Mouse (Mus musculus) G1E (cell line): ENCODE measurements around the gene Efna3. TPM values are rescaled to one million over a fixed set of nuclear protein-coding genes. Genes with fewer than 3 reads are reported as not detected.

Source experiments
- ATAC-seq: 2 replicates; pipeline ENCODE4 v1.8.0; 2016; ENCODE audit warnings: mild to moderate bottlenecking; ENCODE audit not compliant: insufficient number of reproducible peaks, poor library complexity, low FRiP score, severe bottlenecking; ENCODE audit errors: extremely low read depth
- DNase-seq: peaks from one replicate; pipeline ENCODE4 v3.0.0; 2012; ENCODE audit warnings: low spot score
- H3K27me3 ChIP-seq: 2 replicates; pipeline ENCODE4 v1.6.1; 2012; ENCODE audit warnings: mild to moderate bottlenecking, low read length, inconsistent platforms; ENCODE audit not compliant: insufficient read depth
- H3K36me3 ChIP-seq: replicated peaks from 2 replicates; pipeline ENCODE3; 2012; ENCODE audit warnings: mild to moderate bottlenecking, inconsistent platforms
- H3K4me1 ChIP-seq: 2 replicates; pipeline ENCODE4 v1.6.1; 2012; ENCODE audit warnings: low read depth, low read length, inconsistent platforms, mixed read lengths; ENCODE audit not compliant: insufficient read depth
- H3K4me3 ChIP-seq: 2 replicates; pipeline ENCODE4 v1.5.1; 2012; ENCODE audit warnings: low read depth, mild to moderate bottlenecking, inconsistent platforms, low read length, moderate library complexity, mixed read lengths
- H3K9me3 ChIP-seq: replicated peaks from 2 replicates; pipeline ENCODE4 v1.6.1; 2012; ENCODE audit warnings: inconsistent platforms
- CTCF ChIP-seq: IDR thresholded peaks from 2 replicates; pipeline ENCODE4 v1.5.1; 2012; ENCODE audit warnings: low read depth, low read length, inconsistent platforms, mixed read lengths
- GATA1 ChIP-seq: IDR thresholded peaks from 2 replicates; pipeline ENCODE4 v1.6.1; 2012; ENCODE audit warnings: borderline replicate concordance, low read length, inconsistent platforms, mixed read lengths
- GATA2 ChIP-seq: IDR thresholded peaks from 2 replicates; pipeline ENCODE4 v1.6.1; 2012; ENCODE audit warnings: low read depth, low read length, inconsistent platforms, borderline replicate concordance
- POLR2AphosphoS5 ChIP-seq: IDR thresholded peaks from 2 replicates; pipeline ENCODE4 v1.6.1; 2012; ENCODE audit warnings: low read depth, low read length, inconsistent platforms; ENCODE audit not compliant: insufficient replicate concordance
- TAL1 ChIP-seq: conservative IDR thresholded peaks from 2 replicates; pipeline ENCODE4 v1.6.1; 2012; ENCODE audit warnings: low read depth, low read length, inconsistent platforms, mixed read lengths
- polyA plus RNA-seq: library from polyadenylated mRNA; stranded (reverse); fragments of >175 nt; gene quantifications from 2 replicates; pipeline ENCODE4 v1.2.3, GENCODE M21; 2012
- total RNA-seq, 2 experiments: library from RNA; stranded (forward) in 1 of 2; stranded (reverse) in 1 of 2; fragments of 200-1000 nt in 1 of 2; fragments of >200 nt in 1 of 2; fragmentation: Nextera tagmentation in 1 of 2; gene quantifications; 2 replicates each; pipeline ENCODE4 v1.2.3; 2014 to 2017

The Efna3 gene
- total and polyA plus RNA-seq, 3 experiments: not detected

DNA sequence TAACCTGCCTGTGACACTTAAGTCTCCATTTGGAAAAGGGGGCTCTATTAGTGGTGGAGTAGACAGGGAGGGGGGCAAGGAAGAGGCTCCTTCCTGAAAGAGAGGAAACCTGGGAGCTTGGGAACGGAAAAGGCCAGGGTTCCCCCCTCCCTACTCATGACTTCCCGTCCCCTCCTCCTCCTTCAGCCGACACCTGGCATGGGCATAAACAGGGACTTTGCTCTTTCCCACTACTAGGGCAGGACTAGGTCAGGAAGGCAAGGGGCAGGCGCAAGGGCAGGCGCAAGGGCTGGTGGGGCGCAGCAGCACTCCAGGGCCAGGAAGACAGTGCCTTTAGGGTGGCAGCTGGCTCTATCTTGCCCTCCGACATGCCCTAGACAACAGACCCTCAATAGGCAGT is 44.7 kb downstream of the Efna3 start:
- Histone ChIP-seq H3K27me3 (peaks cover 59% of the 10 kb centered on the region), H3K9me3 (no peaks in the 10 kb centered on the region), H3K36me3 (no peaks in the 10 kb centered on the region), H3K4me1 (peaks cover 3% of the 10 kb centered on the region; the same call in 1 of the 2 replicates), H3K4me3 (no peak overlapping the region)
- DNase-seq (no peak), ATAC-seq (no peak)
- no peak for TF ChIP-seq TAL1
- no peak for TF ChIP-seq CTCF
- no peak for TF ChIP-seq POLR2AphosphoS5
- TF ChIP-seq GATA1: no peak
- no peak for TF ChIP-seq GATA2

DNA sequence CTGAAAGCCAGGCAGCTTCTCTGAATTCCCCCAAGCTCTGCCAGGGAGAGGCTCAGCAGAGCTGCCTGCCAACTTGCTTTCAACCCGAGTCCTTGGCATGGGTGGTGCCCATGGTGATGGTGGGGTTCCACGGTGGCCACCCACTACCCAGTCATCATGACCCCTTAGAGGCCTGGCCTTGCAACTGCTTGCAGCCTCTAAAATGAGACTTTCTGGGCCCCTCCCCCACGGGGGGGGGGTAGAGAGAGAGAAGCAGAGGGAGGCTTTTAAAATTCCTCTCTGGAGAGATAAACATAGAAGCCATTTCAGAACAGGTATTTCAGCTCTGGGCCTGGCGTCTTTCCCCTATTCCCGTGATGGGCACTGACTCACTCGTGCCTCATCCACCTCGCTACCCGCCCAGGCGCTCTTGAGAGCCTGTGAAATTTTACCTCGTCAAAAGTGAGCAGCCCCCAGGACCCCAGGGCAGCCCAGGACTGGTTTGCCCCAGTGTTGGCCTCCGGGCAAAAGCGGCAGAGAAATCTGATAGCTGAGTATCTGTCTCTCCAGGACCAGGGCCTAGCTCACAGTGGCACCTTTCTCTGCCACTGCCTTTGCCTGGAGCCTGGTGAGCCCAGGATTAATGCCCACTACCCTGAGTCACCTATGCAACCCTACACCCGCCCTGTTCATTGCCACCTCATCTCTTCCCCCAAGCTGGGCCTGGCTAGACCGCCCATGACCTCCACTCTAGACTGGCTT is 45.3 kb downstream of the Efna3 start:
- no peak overlapping the region for H3K4me3 ChIP-seq
- ATAC-seq (no peak), DNase-seq (no peak)
- H3K9me3 ChIP-seq: no peaks in the 10 kb centered on the region
- peaks cover 61% of the 10 kb centered on the region for H3K27me3 ChIP-seq
- TF ChIP-seq GATA2: no peak
- no peak for TF ChIP-seq POLR2AphosphoS5
- TF ChIP-seq TAL1: no peak
- no peak for TF ChIP-seq GATA1
- peaks cover 3% of the 10 kb centered on the region; the same call in 1 of the 2 replicates for H3K4me1 ChIP-seq
- no peaks in the 10 kb centered on the region for H3K36me3 ChIP-seq

DNA sequence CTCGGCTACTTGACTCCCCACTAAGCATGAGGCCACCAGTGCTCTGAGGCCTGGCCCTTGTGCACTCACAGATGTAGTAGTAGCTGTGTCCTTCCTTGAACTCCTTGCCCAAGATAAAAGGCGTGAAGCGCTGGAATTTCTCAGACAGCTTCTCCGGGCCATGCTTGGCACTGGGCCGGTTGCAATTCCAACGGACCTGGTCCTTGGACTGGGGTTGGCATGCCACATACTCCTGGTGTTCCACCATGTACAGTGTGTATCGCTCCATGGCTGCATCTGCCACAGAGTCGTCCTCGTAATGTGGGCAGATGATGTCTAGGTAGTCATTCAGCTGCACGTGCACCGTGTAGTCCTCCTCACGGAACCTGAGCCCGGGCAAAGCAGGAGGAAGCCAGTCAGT is 46.7 kb downstream of the Efna3 start:
- H3K36me3 ChIP-seq: no peaks in the 10 kb centered on the region
- DNase-seq (no peak), ATAC-seq (no peak)
- no peak overlapping the region for H3K4me3 ChIP-seq
- no peaks in the 10 kb centered on the region for H3K9me3 ChIP-seq
- peaks cover 3% of the 10 kb centered on the region; the same call in 1 of the 2 replicates for H3K4me1 ChIP-seq
- peaks cover 58% of the 10 kb centered on the region for H3K27me3 ChIP-seq
- no peak for TF ChIP-seq GATA1
- TF ChIP-seq GATA2: no peak
- no peak for TF ChIP-seq TAL1
- no peak for TF ChIP-seq POLR2AphosphoS5
- TF ChIP-seq CTCF: no peak

DNA sequence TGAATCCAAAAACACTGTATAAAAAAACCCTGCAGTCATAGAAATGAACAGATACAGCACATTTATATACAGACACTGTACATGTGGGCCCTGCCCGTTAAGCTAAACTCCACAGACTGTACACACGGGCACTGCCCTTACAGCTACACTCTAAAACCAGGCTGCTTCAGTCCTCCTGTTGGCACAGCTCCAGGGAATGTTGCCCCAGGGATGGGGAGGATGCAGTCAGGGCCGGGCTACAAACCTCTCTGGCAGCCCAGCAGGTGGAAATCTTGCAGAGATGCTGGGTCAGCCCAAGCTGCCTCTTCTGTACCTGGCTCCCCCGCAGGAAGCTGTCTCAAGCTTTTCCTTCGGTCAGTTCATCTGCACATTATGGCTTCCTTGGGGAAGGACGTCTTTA is 51.0 kb downstream of the Efna3 start:
- Histone ChIP-seq H3K4me3 (no peak overlapping the region), H3K9me3 (no peaks in the 10 kb centered on the region), H3K36me3 (peaks cover 12% of the 10 kb centered on the region), H3K27me3 (peaks cover 25% of the 10 kb centered on the region), H3K4me1 (peaks cover 3% of the 10 kb centered on the region; the same call in 1 of the 2 replicates)
- TF ChIP-seq POLR2AphosphoS5 (no peak), TAL1 (no peak), GATA1 (no peak), GATA2 (no peak), CTCF (no peak)
- DNase-seq (no peak), ATAC-seq (no peak)

DNA sequence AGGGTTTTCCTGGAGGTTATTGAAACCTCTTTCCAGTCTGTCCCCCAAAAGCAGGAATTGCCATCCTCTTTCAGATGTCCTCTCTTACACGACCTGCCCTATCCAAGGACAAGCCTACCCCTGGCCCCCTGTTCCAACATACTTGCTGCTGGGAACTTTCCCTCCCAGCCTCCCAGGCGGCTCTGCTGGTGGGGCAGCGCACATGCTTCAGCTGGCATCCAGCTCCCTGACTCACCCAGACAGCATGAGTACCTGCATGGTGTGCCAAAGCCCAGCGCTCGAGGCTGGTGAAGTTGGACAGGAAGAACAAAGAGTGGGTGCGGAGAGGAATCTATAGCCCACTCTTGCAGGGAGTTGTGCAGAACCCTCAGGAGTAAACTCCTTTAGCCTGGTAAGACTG is 51.9 kb downstream of the Efna3 start:
- Histone ChIP-seq H3K4me1 (peaks cover 6% of the 10 kb centered on the region), H3K36me3 (peaks cover 12% of the 10 kb centered on the region), H3K4me3 (no peak overlapping the region), H3K9me3 (no peaks in the 10 kb centered on the region), H3K27me3 (peaks cover 27% of the 10 kb centered on the region)
- TF ChIP-seq GATA1: no peak
- TF ChIP-seq TAL1: no peak
- no peak for TF ChIP-seq CTCF
- TF ChIP-seq POLR2AphosphoS5: no peak
- TF ChIP-seq GATA2: no peak
- ATAC-seq (no peak), DNase-seq (no peak)

DNA sequence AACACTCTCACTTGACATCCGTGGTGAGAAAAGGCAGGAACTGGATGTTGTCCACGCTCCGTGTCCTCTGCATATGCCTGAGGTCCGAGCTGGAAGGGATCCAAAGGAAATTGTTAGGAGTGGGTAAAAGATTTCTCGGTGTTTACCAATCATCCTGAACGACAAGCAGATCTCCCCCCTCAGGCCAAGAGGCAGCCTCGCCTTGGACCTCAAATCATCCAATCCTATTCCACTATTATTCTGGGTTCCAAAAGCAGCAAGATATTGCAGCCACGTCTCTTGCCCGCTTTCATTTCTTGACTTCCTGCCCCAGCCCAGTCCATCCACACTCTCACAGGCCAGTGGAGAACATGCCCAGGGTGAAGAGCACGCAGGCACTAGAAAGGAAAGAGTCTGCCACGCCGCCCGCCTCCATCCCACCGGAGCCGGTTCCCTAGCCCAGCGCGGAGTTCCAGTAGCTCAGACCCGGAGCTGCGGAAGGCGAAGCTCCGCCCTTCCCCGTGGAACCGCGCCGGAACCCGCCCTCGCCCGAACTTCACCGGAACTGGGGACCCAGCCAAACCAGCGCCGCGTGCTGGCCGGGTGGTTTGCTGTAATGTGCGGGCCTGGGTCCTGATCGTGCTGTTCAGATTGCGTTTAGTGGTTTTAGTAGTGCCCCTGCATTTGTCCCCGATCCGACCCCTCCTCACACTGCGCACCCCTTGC is 52.6 kb downstream of the Efna3 start, which contains the start of gene Slc50a1:
Slc50a1 (minus strand) TSS at position 520 of the 705 bp plus-strand sequence.
- ATAC-seq (no peak), DNase-seq (no peak)
- Histone ChIP-seq H3K4me3 (no peak within 1 kb of the TSS), H3K27me3 (peaks cover 31% of the 10 kb centered on the region), H3K9me3 (no peaks in the 10 kb centered on the region), H3K4me1 (peaks cover 6% of the 10 kb centered on the region), H3K36me3 (peaks cover 12% of the 10 kb centered on the region)
- TF ChIP-seq CTCF: no peak
- no peak for TF ChIP-seq GATA2
- TF ChIP-seq POLR2AphosphoS5: no peak
- TF ChIP-seq GATA1: no peak
- no peak for TF ChIP-seq TAL1
